Mouse (Mus musculus): ENCODE data around the gene Lcp1. TPM values are rescaled to one million over a fixed set of nuclear protein-coding genes. Genes with fewer than 3 reads are reported as not detected.
A peak's percentile ranks its signal among the peaks of the same experiment; 100 is the strongest.

Lcp1 gene
- polyA plus RNA-seq, 1 experiment, result 71.2 TPM

DNA sequence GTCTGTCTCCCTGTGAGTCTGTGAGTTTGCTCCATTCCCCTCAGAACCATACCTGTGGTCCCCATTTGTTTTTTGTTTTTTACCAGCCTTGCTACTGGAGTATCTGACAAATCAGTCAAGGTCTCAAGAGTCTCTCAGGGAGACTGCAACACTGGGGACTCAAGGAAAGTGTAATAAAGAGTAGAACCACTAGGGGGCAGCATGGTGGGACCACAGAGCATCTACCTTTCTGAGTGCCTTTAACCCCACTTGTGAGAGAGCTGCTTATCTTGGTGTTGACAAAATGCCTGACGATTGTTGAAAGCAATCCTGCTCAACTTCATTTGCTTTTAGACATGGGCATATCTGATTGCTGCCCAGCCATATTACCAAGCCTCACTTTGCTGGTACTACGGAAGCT, 98.9 kb downstream of the Lcp1 start:
- peaks cover 36% of the 10 kb centered on the region for H3K36me3 ChIP-seq (ENCODE audit: control insufficient read depth, insufficient read depth, low read length)
- no peak for TF ChIP-seq CTCF (IDR thresholded peaks at IDR 0.05; ENCODE audit: borderline replicate concordance, control insufficient read depth, extremely low read depth, insufficient read depth, low read length, poor library complexity)
- no peak for TF ChIP-seq POLR2A (IDR thresholded peaks at IDR 0.05; ENCODE audit: control insufficient read depth, extremely low read depth, insufficient read depth, low read length, poor library complexity)
- no peaks in the 10 kb centered on the region for H3K27me3 ChIP-seq (ENCODE audit: control insufficient read depth, insufficient read depth, low read length)
- no peak overlapping the region for H3K4me3 ChIP-seq (ENCODE audit: control insufficient read depth, insufficient read depth, low read length)
- H3K4me1 ChIP-seq (replicated peaks; ENCODE audit: control insufficient read depth, insufficient read depth, low read length), result no peaks in the 10 kb centered on the region
- DNase-seq, result peak; percentile 47
- 88% methylated on average over 2 of the region's 2 CpGs for WGBS
- no peak overlapping the region for H3K27ac ChIP-seq (ENCODE audit: control insufficient read depth, insufficient read depth, low read length)

DNA sequence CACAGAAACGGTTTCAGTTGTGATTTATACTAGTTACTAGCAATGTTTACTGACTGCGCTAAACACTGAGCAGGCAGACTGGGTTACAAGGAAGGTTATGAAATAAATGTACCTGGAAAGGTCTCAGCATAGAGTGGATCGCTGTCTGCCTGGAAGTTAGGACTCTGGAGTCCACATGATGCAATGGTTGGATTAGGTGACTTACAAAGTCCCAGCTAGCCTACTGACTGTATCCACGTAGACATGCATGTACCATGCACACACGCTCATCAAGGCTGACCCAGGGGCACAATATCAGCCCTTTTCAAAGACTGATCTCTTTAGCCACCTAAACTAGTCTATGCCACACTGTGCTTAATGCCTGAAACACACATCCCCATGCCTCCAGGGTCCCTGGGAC, 102.2 kb downstream of the Lcp1 start:
- Histone ChIP-seq H3K36me3 (ENCODE audit: control insufficient read depth, insufficient read depth, low read length) (peaks cover 8% of the 10 kb centered on the region; the same call in 1 of the 2 replicates), H3K27ac (ENCODE audit: control insufficient read depth, insufficient read depth, low read length) (no peak overlapping the region), H3K27me3 (ENCODE audit: control insufficient read depth, insufficient read depth, low read length) (no peaks in the 10 kb centered on the region), H3K4me1 (replicated peaks; ENCODE audit: control insufficient read depth, insufficient read depth, low read length) (no peaks in the 10 kb centered on the region), H3K4me3 (ENCODE audit: control insufficient read depth, insufficient read depth, low read length) (no peak overlapping the region)
- TF ChIP-seq POLR2A (IDR thresholded peaks at IDR 0.05; ENCODE audit: control insufficient read depth, extremely low read depth, insufficient read depth, low read length, poor library complexity) (no peak), CTCF (IDR thresholded peaks at IDR 0.05; ENCODE audit: borderline replicate concordance, control insufficient read depth, extremely low read depth, insufficient read depth, low read length, poor library complexity) (no peak)
- WGBS, result 97% methylated on average over 5 of the region's 5 CpGs
- DNase-seq, result no peak

DNA sequence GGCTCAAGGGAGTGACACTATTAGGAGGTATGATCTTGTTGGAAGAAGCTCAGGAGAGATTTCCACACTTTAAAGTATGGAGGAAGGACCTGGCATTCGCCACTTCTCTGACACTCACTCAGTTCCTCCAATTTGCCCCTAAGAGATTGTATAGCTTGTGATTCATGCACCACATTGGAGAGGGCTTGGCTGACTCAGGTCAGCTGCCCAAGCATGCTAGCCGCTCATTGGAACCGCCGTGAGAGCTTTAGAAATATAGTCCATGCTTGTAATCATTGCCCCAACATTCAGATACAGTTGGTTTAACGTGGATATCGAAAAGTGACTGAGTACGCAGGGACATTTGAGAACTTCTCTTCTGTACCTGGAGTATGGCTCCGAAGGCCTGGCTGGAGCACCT, 104.7 kb downstream of the Lcp1 start:
- H3K36me3 ChIP-seq (ENCODE audit: control insufficient read depth, insufficient read depth, low read length), result no peaks in the 10 kb centered on the region
- H3K27ac ChIP-seq (ENCODE audit: control insufficient read depth, insufficient read depth, low read length), result no peak overlapping the region
- DNase-seq, result no peak
- WGBS, result 95% methylated on average over 8 of the region's 8 CpGs
- H3K4me3 ChIP-seq (ENCODE audit: control insufficient read depth, insufficient read depth, low read length), result no peak overlapping the region
- no peaks in the 10 kb centered on the region for H3K4me1 ChIP-seq (replicated peaks; ENCODE audit: control insufficient read depth, insufficient read depth, low read length)
- no peak for TF ChIP-seq POLR2A (IDR thresholded peaks at IDR 0.05; ENCODE audit: control insufficient read depth, extremely low read depth, insufficient read depth, low read length, poor library complexity)
- TF ChIP-seq CTCF (IDR thresholded peaks at IDR 0.05; ENCODE audit: borderline replicate concordance, control insufficient read depth, extremely low read depth, insufficient read depth, low read length, poor library complexity), result no peak
- H3K27me3 ChIP-seq (ENCODE audit: control insufficient read depth, insufficient read depth, low read length), result no peaks in the 10 kb centered on the region

DNA sequence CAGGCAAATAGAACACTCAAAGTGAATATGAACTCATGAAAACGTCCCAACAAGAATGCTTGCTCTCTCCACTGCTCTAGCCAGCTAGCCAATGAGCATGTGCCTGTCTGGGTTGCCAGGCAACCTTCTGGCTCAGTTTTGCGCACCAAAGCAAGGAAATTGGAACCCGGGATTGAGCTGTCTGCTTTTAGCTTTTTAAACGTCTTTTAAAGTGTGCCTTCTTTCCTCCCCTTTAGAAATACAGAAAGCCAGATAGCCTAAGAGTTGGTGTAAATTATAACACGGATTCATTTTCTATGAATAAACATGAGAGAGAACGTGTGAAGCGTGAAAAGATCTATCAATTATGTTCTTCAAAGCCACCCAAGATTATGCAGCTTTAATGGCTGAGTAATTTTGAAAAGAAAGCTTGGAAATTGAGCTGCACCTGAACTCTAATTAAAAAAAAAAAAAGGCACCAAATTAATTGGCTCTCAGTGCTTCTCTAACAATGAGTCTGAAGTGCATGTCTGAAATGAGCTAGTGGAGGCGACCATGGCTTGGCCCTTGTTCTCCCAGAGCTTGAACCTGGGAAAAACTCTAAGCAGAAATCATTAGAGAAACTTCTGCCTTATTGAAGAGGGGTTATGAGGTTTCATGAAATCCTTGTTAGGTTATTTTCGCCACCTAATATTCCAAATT, 105.2 kb downstream of the Lcp1 start:
- no peak for DNase-seq
- Histone ChIP-seq H3K36me3 (ENCODE audit: control insufficient read depth, insufficient read depth, low read length) (no peaks in the 10 kb centered on the region), H3K27me3 (ENCODE audit: control insufficient read depth, insufficient read depth, low read length) (no peaks in the 10 kb centered on the region), H3K4me1 (replicated peaks; ENCODE audit: control insufficient read depth, insufficient read depth, low read length) (no peaks in the 10 kb centered on the region), H3K27ac (ENCODE audit: control insufficient read depth, insufficient read depth, low read length) (no peak overlapping the region), H3K4me3 (ENCODE audit: control insufficient read depth, insufficient read depth, low read length) (no peak overlapping the region)
- TF ChIP-seq CTCF (IDR thresholded peaks at IDR 0.05; ENCODE audit: borderline replicate concordance, control insufficient read depth, extremely low read depth, insufficient read depth, low read length, poor library complexity) (no peak), POLR2A (IDR thresholded peaks at IDR 0.05; ENCODE audit: control insufficient read depth, extremely low read depth, insufficient read depth, low read length, poor library complexity) (no peak)
- 88% methylated on average over 9 of the region's 9 CpGs for WGBS

DNA sequence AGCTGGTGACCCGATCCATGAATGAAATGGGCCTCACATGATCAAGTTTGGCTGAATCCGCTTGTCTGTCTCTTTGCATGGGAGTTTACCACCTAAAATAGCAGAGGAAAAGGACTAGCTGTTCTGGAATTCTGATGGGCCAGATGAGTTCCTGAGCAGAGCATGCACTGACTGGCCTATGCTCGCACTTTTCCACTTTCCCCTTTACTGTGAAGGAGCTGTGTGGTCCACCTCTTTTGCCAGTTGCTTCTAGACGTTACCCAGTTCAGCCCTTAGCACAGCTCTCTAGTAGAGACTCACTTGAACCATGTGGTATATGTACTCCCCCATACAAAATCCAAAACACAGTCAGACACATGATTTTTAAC, 105.7 kb downstream of the Lcp1 start:
- no peak for DNase-seq
- WGBS, result 96% methylated on average over 4 of the region's 4 CpGs
- H3K36me3 ChIP-seq (ENCODE audit: control insufficient read depth, insufficient read depth, low read length), result no peaks in the 10 kb centered on the region
- H3K4me3 ChIP-seq (ENCODE audit: control insufficient read depth, insufficient read depth, low read length), result no peak overlapping the region
- H3K27me3 ChIP-seq (ENCODE audit: control insufficient read depth, insufficient read depth, low read length), result no peaks in the 10 kb centered on the region
- TF ChIP-seq CTCF (IDR thresholded peaks at IDR 0.05; ENCODE audit: borderline replicate concordance, control insufficient read depth, extremely low read depth, insufficient read depth, low read length, poor library complexity), result no peak
- TF ChIP-seq POLR2A (IDR thresholded peaks at IDR 0.05; ENCODE audit: control insufficient read depth, extremely low read depth, insufficient read depth, low read length, poor library complexity), result no peak
- no peaks in the 10 kb centered on the region for H3K4me1 ChIP-seq (replicated peaks; ENCODE audit: control insufficient read depth, insufficient read depth, low read length)
- no peak overlapping the region for H3K27ac ChIP-seq (ENCODE audit: control insufficient read depth, insufficient read depth, low read length)

DNA sequence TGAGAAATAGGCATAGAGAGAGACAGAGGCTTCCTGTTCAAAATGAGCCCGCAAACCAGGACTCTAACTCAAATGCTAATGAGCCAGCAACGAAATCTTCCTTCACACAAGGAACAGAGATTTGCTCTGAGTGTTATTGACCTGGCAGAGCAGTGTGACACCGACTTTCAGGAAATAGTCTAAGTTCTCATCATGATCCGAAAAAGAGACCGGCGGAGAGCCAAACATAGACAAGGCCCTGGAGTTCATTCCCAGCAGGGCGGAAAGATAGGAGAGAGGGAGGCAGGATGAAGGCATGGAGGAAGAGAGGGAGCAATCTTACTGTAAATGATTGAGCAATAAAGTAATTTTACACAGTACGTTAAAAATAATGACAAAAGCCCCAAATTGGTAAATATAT, 106.2 kb downstream of the Lcp1 start:
- Histone ChIP-seq H3K4me1 (replicated peaks; ENCODE audit: control insufficient read depth, insufficient read depth, low read length) (no peaks in the 10 kb centered on the region), H3K27me3 (ENCODE audit: control insufficient read depth, insufficient read depth, low read length) (no peaks in the 10 kb centered on the region), H3K36me3 (ENCODE audit: control insufficient read depth, insufficient read depth, low read length) (no peaks in the 10 kb centered on the region), H3K27ac (ENCODE audit: control insufficient read depth, insufficient read depth, low read length) (no peak overlapping the region), H3K4me3 (ENCODE audit: control insufficient read depth, insufficient read depth, low read length) (no peak overlapping the region)
- DNase-seq, result no peak
- TF ChIP-seq CTCF (IDR thresholded peaks at IDR 0.05; ENCODE audit: borderline replicate concordance, control insufficient read depth, extremely low read depth, insufficient read depth, low read length, poor library complexity), result no peak
- WGBS, result 93% methylated on average over 8 of the region's 8 CpGs
